Comparison of ENCODE assay signal across 21 mouse cellular contexts in the genomic region with DNA sequence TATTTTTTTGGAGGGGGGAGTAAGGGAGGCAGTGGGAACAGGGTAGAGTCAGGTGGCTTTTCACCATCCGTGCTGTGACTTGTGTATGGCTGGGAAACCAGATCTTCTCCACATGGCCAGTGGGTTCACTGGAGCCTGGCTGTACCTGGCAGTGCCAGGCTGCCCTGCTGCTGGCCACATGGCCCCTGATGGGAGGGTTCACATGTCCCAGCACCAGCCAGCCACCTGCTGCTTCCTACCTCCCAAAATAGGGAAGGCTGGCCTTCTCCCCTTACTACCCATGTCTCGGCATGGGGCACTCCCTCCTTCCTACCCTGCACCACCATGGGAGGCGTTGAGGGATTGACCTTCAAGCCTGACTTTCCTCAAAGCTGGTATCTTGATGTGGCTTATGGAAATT.
A peak's percentile ranks its signal among the peaks of the same experiment; 100 is the strongest.
DNase-seq lines count a peak whose midpoint lies in the region; ATAC-seq lines count a peak whose summit lies in the region.
"Had no signal": no experiment of that assay in that cellular context is flagged by ENCODE, and none has a peak within 500 bp of the region (broad histone marks: within the 10 kb centered on the region; RNA-seq: fewer than 3 reads in every experiment).

No protein-coding gene starts in this region.

- ATAC-seq in megakaryocyte, adult 5-6 weeks (ENCODE audit: poor library complexity, severe bottlenecking): no peak
- ATAC-seq: CD4-positive, CD25-positive, alpha-beta regulatory T cell, adult 4 months; forebrain, embryonic 14.5 days had no signal

- H3K27me3 ChIP-seq in megakaryocyte, embryonic 14.5 days (replicated peaks): peaks cover 65% of the 10 kb centered on the region
- H3K27me3 ChIP-seq: embryonic facial prominence, embryonic 15.5 days had no signal

- DNase-seq in cerebellum, adult 9-11 months: peak; percentile 25
- DNase-seq in cerebellum, adult 8-10 months: no peak
- DNase-seq in heart, adult 11 months: peak; percentile 97
- DNase-seq in heart, postnatal 10 days: no peak
- no peak for DNase-seq in kidney, adult 11 months
- DNase-seq in right cerebral cortex, postnatal 36 days (ENCODE audit: low spot score in 2 of 2): no peak
- DNase-seq: B cell, adult 2 months; cerebellum, adult 11 months; cerebellum, adult 9-10 months; embryo, embryonic 11 days; kidney, adult 18-20 months had no signal

- intact Hi-C loops in heart, postnatal 10 days (cut with DNase I): loop anchor here (2.0 kb wide), 1 partner anchor 32 kb away; no protein-coding TSS in a partner anchor

- H3K36me3 ChIP-seq in megakaryocyte, embryonic 14.5 days (replicated peaks; ENCODE audit: low read length): no peaks in the 10 kb centered on the region
- H3K36me3 ChIP-seq: embryonic facial prominence, embryonic 15.5 days; forebrain, embryonic 10.5 days; G1E; heart, embryonic 13.5 days; hindbrain, embryonic 13.5 days had no signal

- peaks cover 53% of the 10 kb centered on the region for H3K4me1 ChIP-seq in megakaryocyte, embryonic 14.5 days

- peaks cover 5% of the 10 kb centered on the region; the same call in 1 of the 2 replicates for H3K9me3 ChIP-seq in megakaryocyte, embryonic 14.5 days
- H3K9me3 ChIP-seq: embryonic facial prominence, embryonic 15.5 days; forebrain, embryonic 10.5 days; G1E; heart, embryonic 13.5 days; hindbrain, embryonic 13.5 days had no signal

- H3K4me3 ChIP-seq in megakaryocyte, embryonic 14.5 days (replicated peaks): peak overlapping the region; percentile 28
- H3K4me3 ChIP-seq: embryonic facial prominence, embryonic 15.5 days; erythroblast, embryonic 14.5 days; forebrain, embryonic 10.5 days; heart, embryonic 13.5 days; hindbrain, embryonic 13.5 days had no signal

Comparison
In these comparisons a context has a peak if more than half of its experiments do, and no peak if none do; other contexts are left out.
1. DNase-seq: peak in cerebellum, adult 9-11 months (single experiment) and heart, adult 11 months (single experiment); none in cerebellum, adult 8-10 months (single experiment), heart, postnatal 10 days (0 of 2), kidney, adult 11 months (single experiment) and right cerebral cortex, postnatal 36 days (0 of 2).